Mouse (Mus musculus): ENCODE results near the gene Fzd10. TPM values are rescaled to one million over a fixed set of nuclear protein-coding genes. Genes with fewer than 3 reads are reported as not detected.
A peak's percentile ranks its signal among the peaks of the same experiment; 100 is the strongest.

Gene Fzd10
- 4.7 and 7.6 TPM in 2 replicates for polyA plus RNA-seq (2014; fragmentation: Nextera tagmentation; extraction: Ambion mirVana)

- peaks cover 21% of the 10 kb centered on the region for H3K4me1 ChIP-seq (ENCODE audit: control insufficient read depth, insufficient read depth, low read length)
- H3K9me3 ChIP-seq (ENCODE audit: control insufficient read depth, low read length): no peaks in the 10 kb centered on the region
- WGBS: under 1% methylated on average over 55 of the region's 73 CpGs
- H3K27me3 ChIP-seq (replicated peaks; ENCODE audit: control insufficient read depth, insufficient read depth, low read length): peaks cover 25% of the 10 kb centered on the region
- DNase-seq (ENCODE audit: low spot score) (peak; percentile 87), ATAC-seq (ENCODE audit: low read depth) (peak; percentile 56)
- H3K4me2 ChIP-seq (ENCODE audit: low read depth, low read length): peak within 1 kb of the TSS; percentile 93
- H3K9ac ChIP-seq (ENCODE audit: low read depth, low read length): peak within 1 kb of the TSS; percentile 83
- no peaks in the 10 kb centered on the region for H3K36me3 ChIP-seq (ENCODE audit: control insufficient read depth, insufficient read depth, low read length)
- peak within 1 kb of the TSS; percentile 89 for H3K27ac ChIP-seq (replicated peaks; ENCODE audit: low read depth, low read length)
- peak within 1 kb of the TSS; percentile 78 for H3K4me3 ChIP-seq (ENCODE audit: low read depth, low read length)
Measured at GRCm38 (mm10) chr5:128600072-128601021, at the start of gene Fzd10. Gene Fzd10, plus strand, starts transcription at chr5:128600844.

GRCm38 (mm10) chr5:128551448-128551847, 49.2 kb upstream of the Fzd10 start:
- DNase-seq (ENCODE audit: low spot score) (no peak), ATAC-seq (ENCODE audit: low read depth) (no peak)
- WGBS: 4% methylated on average over 11 of the region's 11 CpGs
- no peak overlapping the region for H3K27ac ChIP-seq (replicated peaks; ENCODE audit: low read depth, low read length)
- H3K4me1 ChIP-seq (ENCODE audit: control insufficient read depth, insufficient read depth, low read length): peaks cover 14% of the 10 kb centered on the region
- H3K9ac ChIP-seq (ENCODE audit: low read depth, low read length): no peak overlapping the region
- H3K4me3 ChIP-seq (ENCODE audit: low read depth, low read length): 0 out of 2 replicates have a peak overlapping the region, but pooled peaks have one; percentile 30
- no peaks in the 10 kb centered on the region for H3K36me3 ChIP-seq (ENCODE audit: control insufficient read depth, insufficient read depth, low read length)
- H3K9me3 ChIP-seq (ENCODE audit: control insufficient read depth, low read length): no peaks in the 10 kb centered on the region
- H3K27me3 ChIP-seq (replicated peaks; ENCODE audit: control insufficient read depth, insufficient read depth, low read length): peaks cover 20% of the 10 kb centered on the region
- peak overlapping the region; percentile 49 for H3K4me2 ChIP-seq (ENCODE audit: low read depth, low read length)

- no peaks in the 10 kb centered on the region for H3K36me3 ChIP-seq (ENCODE audit: control insufficient read depth, insufficient read depth, low read length)
- ATAC-seq (ENCODE audit: low read depth) (no peak), DNase-seq (ENCODE audit: low spot score) (no peak)
- peak overlapping the region; percentile 30 for H3K4me3 ChIP-seq (ENCODE audit: low read depth, low read length)
- H3K4me1 ChIP-seq (ENCODE audit: control insufficient read depth, insufficient read depth, low read length): peaks cover 14% of the 10 kb centered on the region
- H3K27ac ChIP-seq (replicated peaks; ENCODE audit: low read depth, low read length): no peak overlapping the region
- peak overlapping the region; percentile 49 for H3K4me2 ChIP-seq (ENCODE audit: low read depth, low read length)
- WGBS: 11% methylated on average over 28 of the region's 28 CpGs
- H3K9me3 ChIP-seq (ENCODE audit: control insufficient read depth, low read length): no peaks in the 10 kb centered on the region
- 0 out of 2 replicates have a peak overlapping the region, but pooled peaks have one; percentile 14 for H3K9ac ChIP-seq (ENCODE audit: low read depth, low read length)
- H3K27me3 ChIP-seq (replicated peaks; ENCODE audit: control insufficient read depth, insufficient read depth, low read length): peaks cover 20% of the 10 kb centered on the region
Measured at GRCm38 (mm10) chr5:128552136-128552890, 48.3 kb upstream of the Fzd10 start.

- Histone ChIP-seq H3K27me3 (replicated peaks; ENCODE audit: control insufficient read depth, insufficient read depth, low read length) (0 out of 2 replicates have a peak, but pooled peaks cover under 1% of the 10 kb centered on the region), H3K4me1 (ENCODE audit: control insufficient read depth, insufficient read depth, low read length) (0 out of 2 replicates have a peak, but pooled peaks cover under 1% of the 10 kb centered on the region), H3K36me3 (ENCODE audit: control insufficient read depth, insufficient read depth, low read length) (no peaks in the 10 kb centered on the region), H3K4me2 (ENCODE audit: low read depth, low read length) (no peak overlapping the region), H3K9ac (ENCODE audit: low read depth, low read length) (no peak overlapping the region), H3K4me3 (ENCODE audit: low read depth, low read length) (no peak overlapping the region), H3K27ac (replicated peaks; ENCODE audit: low read depth, low read length) (no peak overlapping the region), H3K9me3 (ENCODE audit: control insufficient read depth, low read length) (peaks cover 11% of the 10 kb centered on the region; the same call in 1 of the 2 replicates)
- 41% methylated on average over 7 of the region's 7 CpGs for WGBS
- DNase-seq (ENCODE audit: low spot score): no peak
- ATAC-seq (ENCODE audit: low read depth): no peak
Measured at GRCm38 (mm10) chr5:128558126-128558525, 42.5 kb upstream of the Fzd10 start.

GRCm38 (mm10) chr5:128567313-128567712, 33.3 kb upstream of the Fzd10 start:
- DNase-seq (ENCODE audit: low spot score) (no peak), ATAC-seq (ENCODE audit: low read depth) (no peak)
- no peaks in the 10 kb centered on the region for H3K9me3 ChIP-seq (ENCODE audit: control insufficient read depth, low read length)
- no peak overlapping the region for H3K27ac ChIP-seq (replicated peaks; ENCODE audit: low read depth, low read length)
- H3K4me1 ChIP-seq (ENCODE audit: control insufficient read depth, insufficient read depth, low read length): peaks cover 10% of the 10 kb centered on the region; the same call in 1 of the 2 replicates
- no peaks in the 10 kb centered on the region for H3K36me3 ChIP-seq (ENCODE audit: control insufficient read depth, insufficient read depth, low read length)
- 23% methylated on average over 6 of the region's 6 CpGs for WGBS
- H3K9ac ChIP-seq (ENCODE audit: low read depth, low read length): no peak overlapping the region
- H3K4me3 ChIP-seq (ENCODE audit: low read depth, low read length): no peak overlapping the region
- H3K4me2 ChIP-seq (ENCODE audit: low read depth, low read length): no peak overlapping the region
- H3K27me3 ChIP-seq (replicated peaks; ENCODE audit: control insufficient read depth, insufficient read depth, low read length): no peaks in the 10 kb centered on the region

GRCm38 (mm10) chr5:128568970-128569369, 31.7 kb upstream of the Fzd10 start:
- Histone ChIP-seq H3K27ac (replicated peaks; ENCODE audit: low read depth, low read length) (no peak overlapping the region), H3K9ac (ENCODE audit: low read depth, low read length) (no peak overlapping the region), H3K4me2 (ENCODE audit: low read depth, low read length) (no peak overlapping the region), H3K4me3 (ENCODE audit: low read depth, low read length) (no peak overlapping the region), H3K36me3 (ENCODE audit: control insufficient read depth, insufficient read depth, low read length) (no peaks in the 10 kb centered on the region), H3K4me1 (ENCODE audit: control insufficient read depth, insufficient read depth, low read length) (peaks cover 10% of the 10 kb centered on the region; the same call in 1 of the 2 replicates), H3K9me3 (ENCODE audit: control insufficient read depth, low read length) (no peaks in the 10 kb centered on the region), H3K27me3 (replicated peaks; ENCODE audit: control insufficient read depth, insufficient read depth, low read length) (no peaks in the 10 kb centered on the region)
- ATAC-seq (ENCODE audit: low read depth) (no peak), DNase-seq (ENCODE audit: low spot score) (no peak)
- 23% methylated on average over 5 of the region's 5 CpGs for WGBS

- 59% methylated on average over 5 of the region's 5 CpGs for WGBS
- ATAC-seq (ENCODE audit: low read depth) (no peak), DNase-seq (ENCODE audit: low spot score) (no peak)
- Histone ChIP-seq H3K27me3 (replicated peaks; ENCODE audit: control insufficient read depth, insufficient read depth, low read length) (no peaks in the 10 kb centered on the region), H3K27ac (replicated peaks; ENCODE audit: low read depth, low read length) (no peak overlapping the region), H3K36me3 (ENCODE audit: control insufficient read depth, insufficient read depth, low read length) (no peaks in the 10 kb centered on the region), H3K9me3 (ENCODE audit: control insufficient read depth, low read length) (no peaks in the 10 kb centered on the region), H3K4me1 (ENCODE audit: control insufficient read depth, insufficient read depth, low read length) (peaks cover 10% of the 10 kb centered on the region; the same call in 1 of the 2 replicates), H3K4me3 (ENCODE audit: low read depth, low read length) (no peak overlapping the region), H3K4me2 (ENCODE audit: low read depth, low read length) (no peak overlapping the region), H3K9ac (ENCODE audit: low read depth, low read length) (no peak overlapping the region)
Measured at GRCm38 (mm10) chr5:128570091-128570490, 30.6 kb upstream of the Fzd10 start.

GRCm38 (mm10) chr5:128570848-128571247, 29.8 kb upstream of the Fzd10 start:
- Histone ChIP-seq H3K9me3 (ENCODE audit: control insufficient read depth, low read length) (no peaks in the 10 kb centered on the region), H3K4me2 (ENCODE audit: low read depth, low read length) (no peak overlapping the region), H3K4me1 (ENCODE audit: control insufficient read depth, insufficient read depth, low read length) (peaks cover 10% of the 10 kb centered on the region; the same call in 1 of the 2 replicates), H3K9ac (ENCODE audit: low read depth, low read length) (no peak overlapping the region), H3K36me3 (ENCODE audit: control insufficient read depth, insufficient read depth, low read length) (no peaks in the 10 kb centered on the region), H3K27ac (replicated peaks; ENCODE audit: low read depth, low read length) (no peak overlapping the region), H3K4me3 (ENCODE audit: low read depth, low read length) (no peak overlapping the region), H3K27me3 (replicated peaks; ENCODE audit: control insufficient read depth, insufficient read depth, low read length) (no peaks in the 10 kb centered on the region)
- WGBS: 66% methylated on average over 5 of the region's 5 CpGs
- no peak for ATAC-seq (ENCODE audit: low read depth)
- DNase-seq (ENCODE audit: low spot score): no peak
